Mouse (Mus musculus): ENCODE data around the gene Ascc2. TPM values are rescaled to one million over a fixed set of nuclear protein-coding genes. Genes with fewer than 3 reads are reported as not detected.
"Not testable (repeated sequence)": the region's sequence is repeated elsewhere in the genome, so short reads cannot be mapped to it uniquely, and the experiment has no call there.

The Ascc2 gene
- polyA plus RNA-seq, 1 experiment from 2014 or later = 18.8 TPM

- 87% methylated on average over 8 of the region's 8 CpGs for WGBS
- Histone ChIP-seq H3K36me3 (ENCODE audit: control insufficient read depth, insufficient read depth, low read length) (peaks cover 7% of the 10 kb centered on the region), H3K4me3 (ENCODE audit: low read depth, low read length) (no peak overlapping the region), H3K27me3 (ENCODE audit: control insufficient read depth, insufficient read depth, low read length) (no peaks in the 10 kb centered on the region), H3K4me1 (ENCODE audit: control insufficient read depth, insufficient read depth, low read length) (peaks cover 12% of the 10 kb centered on the region; the same call in 1 of the 2 replicates), H3K27ac (ENCODE audit: low read depth, low read length) (no peak overlapping the region), H3K9ac (replicated peaks; ENCODE audit: low read depth, low read length) (no peak overlapping the region), H3K4me2 (ENCODE audit: low read depth, low read length) (no peak overlapping the region), H3K9me3 (ENCODE audit: control insufficient read depth, low read length) (no peaks in the 10 kb centered on the region)
- ATAC-seq (ENCODE audit: low read depth) = no peak
Observed at GRCm38 (mm10) chr11:4700726-4701125, 63.2 kb downstream of the Ascc2 start.

- peak overlapping the region; percentile 70 for H3K9ac ChIP-seq (replicated peaks; ENCODE audit: low read depth, low read length)
- H3K4me3 ChIP-seq (ENCODE audit: low read depth, low read length) = peak overlapping the region; percentile 61
- no peak overlapping the region for H3K27ac ChIP-seq (ENCODE audit: low read depth, low read length)
- H3K9me3 ChIP-seq (ENCODE audit: control insufficient read depth, low read length) = no peaks in the 10 kb centered on the region
- peaks cover 12% of the 10 kb centered on the region; the same call in 1 of the 2 replicates for H3K4me1 ChIP-seq (ENCODE audit: control insufficient read depth, insufficient read depth, low read length)
- H3K4me2 ChIP-seq (ENCODE audit: low read depth, low read length) = peak overlapping the region; percentile 84
- no peaks in the 10 kb centered on the region for H3K27me3 ChIP-seq (ENCODE audit: control insufficient read depth, insufficient read depth, low read length)
- no peak; the same call in 1 of the 2 replicates for ATAC-seq (ENCODE audit: low read depth)
- peaks cover 7% of the 10 kb centered on the region for H3K36me3 ChIP-seq (ENCODE audit: control insufficient read depth, insufficient read depth, low read length)
- WGBS = 6% methylated on average over 12 of the region's 12 CpGs
Observed at GRCm38 (mm10) chr11:4703688-4704071, 66.1 kb downstream of the Ascc2 start.

GRCm38 (mm10) chr11:4704072-4704964, 66.8 kb downstream of the Ascc2 start, which contains the start of the genes Uqcr10 and Zmat5:
TSS of gene Uqcr10 (minus strand) at chr11:4704342.
TSS of gene Zmat5 (plus strand) at chr11:4704678.
- H3K9ac ChIP-seq (replicated peaks; ENCODE audit: low read depth, low read length) = peak within 1 kb of the TSS; percentile 70
- H3K4me1 ChIP-seq (ENCODE audit: control insufficient read depth, insufficient read depth, low read length) = peaks cover 12% of the 10 kb centered on the region; the same call in 1 of the 2 replicates
- under 1% methylated on average over 47 of the region's 47 CpGs for WGBS
- H3K4me2 ChIP-seq (ENCODE audit: low read depth, low read length) = peak within 1 kb of the TSS; percentile 84
- peak within 1 kb of the TSS; percentile 61 for H3K4me3 ChIP-seq (ENCODE audit: low read depth, low read length)
- ATAC-seq (ENCODE audit: low read depth) = peak; percentile 99
- no peak within 1 kb of the TSS for H3K27ac ChIP-seq (ENCODE audit: low read depth, low read length)
- peaks cover 7% of the 10 kb centered on the region for H3K36me3 ChIP-seq (ENCODE audit: control insufficient read depth, insufficient read depth, low read length)
- no peaks in the 10 kb centered on the region for H3K9me3 ChIP-seq (ENCODE audit: control insufficient read depth, low read length)
- no peaks in the 10 kb centered on the region for H3K27me3 ChIP-seq (ENCODE audit: control insufficient read depth, insufficient read depth, low read length)

- peaks cover 12% of the 10 kb centered on the region; the same call in 1 of the 2 replicates for H3K4me1 ChIP-seq (ENCODE audit: control insufficient read depth, insufficient read depth, low read length)
- H3K9me3 ChIP-seq (ENCODE audit: control insufficient read depth, low read length) = no peaks in the 10 kb centered on the region
- H3K9ac ChIP-seq (replicated peaks; ENCODE audit: low read depth, low read length) = peak overlapping the region; percentile 47
- 4% methylated on average over 4 of the region's 4 CpGs for WGBS
- peak overlapping the region; percentile 61 for H3K4me3 ChIP-seq (ENCODE audit: low read depth, low read length)
- H3K4me2 ChIP-seq (ENCODE audit: low read depth, low read length) = peak overlapping the region; percentile 84
- H3K36me3 ChIP-seq (ENCODE audit: control insufficient read depth, insufficient read depth, low read length) = peaks cover 7% of the 10 kb centered on the region
- H3K27ac ChIP-seq (ENCODE audit: low read depth, low read length) = no peak overlapping the region
- no peaks in the 10 kb centered on the region for H3K27me3 ChIP-seq (ENCODE audit: control insufficient read depth, insufficient read depth, low read length)
- no peak for ATAC-seq (ENCODE audit: low read depth)
Observed at GRCm38 (mm10) chr11:4705178-4705577, 67.6 kb downstream of the Ascc2 start.

GRCm38 (mm10) chr11:4710188-4710587, 72.6 kb downstream of the Ascc2 start:
- not testable (repeated sequence) for H3K9ac ChIP-seq (replicated peaks; ENCODE audit: low read depth, low read length); H3K9me3 ChIP-seq (ENCODE audit: control insufficient read depth, low read length); H3K4me1 ChIP-seq (ENCODE audit: control insufficient read depth, insufficient read depth, low read length); H3K36me3 ChIP-seq (ENCODE audit: control insufficient read depth, insufficient read depth, low read length); H3K4me3 ChIP-seq (ENCODE audit: low read depth, low read length); H3K27me3 ChIP-seq (ENCODE audit: control insufficient read depth, insufficient read depth, low read length); H3K4me2 ChIP-seq (ENCODE audit: low read depth, low read length); H3K27ac ChIP-seq (ENCODE audit: low read depth, low read length); ATAC-seq (ENCODE audit: low read depth)
- 82% methylated on average over 4 of the region's 4 CpGs for WGBS

GRCm38 (mm10) chr11:4712822-4713221, 75.3 kb downstream of the Ascc2 start:
- no peaks in the 10 kb centered on the region for H3K9me3 ChIP-seq (ENCODE audit: control insufficient read depth, low read length)
- H3K36me3 ChIP-seq (ENCODE audit: control insufficient read depth, insufficient read depth, low read length) = no peaks in the 10 kb centered on the region
- no peak for ATAC-seq (ENCODE audit: low read depth)
- H3K4me1 ChIP-seq (ENCODE audit: control insufficient read depth, insufficient read depth, low read length) = no peaks in the 10 kb centered on the region
- no peak overlapping the region for H3K4me3 ChIP-seq (ENCODE audit: low read depth, low read length)
- H3K9ac ChIP-seq (replicated peaks; ENCODE audit: low read depth, low read length) = no peak overlapping the region
- H3K27ac ChIP-seq (ENCODE audit: low read depth, low read length) = no peak overlapping the region
- no peaks in the 10 kb centered on the region for H3K27me3 ChIP-seq (ENCODE audit: control insufficient read depth, insufficient read depth, low read length)
- no peak overlapping the region for H3K4me2 ChIP-seq (ENCODE audit: low read depth, low read length)

GRCm38 (mm10) chr11:4714727-4715126, 77.2 kb downstream of the Ascc2 start:
- no peaks in the 10 kb centered on the region for H3K36me3 ChIP-seq (ENCODE audit: control insufficient read depth, insufficient read depth, low read length)

GRCm38 (mm10) chr11:4715596-4715995, 78.0 kb downstream of the Ascc2 start:
- Histone ChIP-seq H3K27me3 (ENCODE audit: control insufficient read depth, insufficient read depth, low read length) (no peaks in the 10 kb centered on the region), H3K36me3 (ENCODE audit: control insufficient read depth, insufficient read depth, low read length) (no peaks in the 10 kb centered on the region), H3K27ac (ENCODE audit: low read depth, low read length) (no peak overlapping the region), H3K9me3 (ENCODE audit: control insufficient read depth, low read length) (no peaks in the 10 kb centered on the region), H3K9ac (replicated peaks; ENCODE audit: low read depth, low read length) (no peak overlapping the region), H3K4me2 (ENCODE audit: low read depth, low read length) (no peak overlapping the region), H3K4me1 (ENCODE audit: control insufficient read depth, insufficient read depth, low read length) (no peaks in the 10 kb centered on the region), H3K4me3 (ENCODE audit: low read depth, low read length) (no peak overlapping the region)
- ATAC-seq (ENCODE audit: low read depth) = no peak
- WGBS = 83% methylated on average over 4 of the region's 4 CpGs

More at GRCm38 (mm10) chr11:4714727-4715126, 77.2 kb downstream of the Ascc2 start:
- Histone ChIP-seq H3K27ac (ENCODE audit: low read depth, low read length) (no peak overlapping the region), H3K4me3 (ENCODE audit: low read depth, low read length) (no peak overlapping the region), H3K9ac (replicated peaks; ENCODE audit: low read depth, low read length) (no peak overlapping the region), H3K4me1 (ENCODE audit: control insufficient read depth, insufficient read depth, low read length) (no peaks in the 10 kb centered on the region), H3K27me3 (ENCODE audit: control insufficient read depth, insufficient read depth, low read length) (no peaks in the 10 kb centered on the region), H3K4me2 (ENCODE audit: low read depth, low read length) (no peak overlapping the region), H3K9me3 (ENCODE audit: control insufficient read depth, low read length) (no peaks in the 10 kb centered on the region)
- 94% methylated on average over 4 of the region's 4 CpGs for WGBS
- no peak for ATAC-seq (ENCODE audit: low read depth)

GRCm38 (mm10) chr11:4716530-4717236, 79.1 kb downstream of the Ascc2 start:
- Histone ChIP-seq H3K36me3 (ENCODE audit: control insufficient read depth, insufficient read depth, low read length) (no peaks in the 10 kb centered on the region), H3K9me3 (ENCODE audit: control insufficient read depth, low read length) (no peaks in the 10 kb centered on the region), H3K4me2 (ENCODE audit: low read depth, low read length) (no peak overlapping the region), H3K9ac (replicated peaks; ENCODE audit: low read depth, low read length) (no peak overlapping the region), H3K27ac (ENCODE audit: low read depth, low read length) (no peak overlapping the region), H3K4me1 (ENCODE audit: control insufficient read depth, insufficient read depth, low read length) (no peaks in the 10 kb centered on the region), H3K4me3 (ENCODE audit: low read depth, low read length) (no peak overlapping the region), H3K27me3 (ENCODE audit: control insufficient read depth, insufficient read depth, low read length) (no peaks in the 10 kb centered on the region)
- 90% methylated on average over 5 of the region's 5 CpGs for WGBS
- no peak for ATAC-seq (ENCODE audit: low read depth)

Data from neural tube, embryonic 14.5 days (tissue).